Mouse (Mus musculus) cortical plate, adult 2 months (tissue): ENCODE results near the gene C2cd2l. TPM values are rescaled to one million over a fixed set of nuclear protein-coding genes. Genes with fewer than 3 reads are reported as not detected.
"Not testable (repeated sequence)": the region's sequence is repeated elsewhere in the genome, so short reads cannot be mapped to it uniquely, and the experiment has no call there.

Source experiments
- H3K27ac ChIP-seq: fragments of 200-500 bp; 2 replicates; pipeline ENCODE4 v1.5.1; 2012; ENCODE audit warnings: low read length, control low read depth, inconsistent platforms; ENCODE audit not compliant: insufficient read depth
- H3K4me1 ChIP-seq: fragments of 200-500 bp; 2 replicates; pipeline ENCODE4 v1.6.1; 2011; ENCODE audit warnings: low read length; ENCODE audit not compliant: control insufficient read depth, insufficient read depth
- H3K4me3 ChIP-seq: fragments of 200-500 bp; 2 replicates; pipeline ENCODE4 v1.5.1; 2011; ENCODE audit warnings: mild to moderate bottlenecking, low read length, control low read depth; ENCODE audit not compliant: insufficient read depth
- CTCF ChIP-seq: fragments of 200-500 bp; IDR thresholded peaks from 2 replicates; pipeline ENCODE4 v1.5.1; 2011; ENCODE audit warnings: mild to moderate bottlenecking, control low read depth, low read length; ENCODE audit not compliant: insufficient read depth; ENCODE audit errors: extremely low read depth
- POLR2A ChIP-seq: fragments of 200-500 bp; IDR thresholded peaks from 2 replicates; pipeline ENCODE4 v1.6.1; 2011; ENCODE audit warnings: mild to moderate bottlenecking, low read length, control low read depth; ENCODE audit not compliant: insufficient read depth; ENCODE audit errors: extremely low read depth
- polyA plus RNA-seq: library from polyadenylated mRNA; depleted of rRNA; stranded (reverse); fragments of >200 nt; gene quantifications from 2 replicates; pipeline ENCODE4 v1.2.3, GENCODE M21; 2012

C2cd2l gene
- polyA plus RNA-seq, 1 experiment = 213 TPM

- TF ChIP-seq CTCF (no peak), POLR2A (no peak)
- no peaks in the 10 kb centered on the region; the same call in 1 of the 2 replicates for H3K4me1 ChIP-seq
- H3K27ac ChIP-seq = no peak overlapping the region
- H3K4me3 ChIP-seq = no peak overlapping the region
Measured at GRCm38 (mm10) chr9:44347166-44347565, 27.1 kb upstream of the C2cd2l start.

DNA sequence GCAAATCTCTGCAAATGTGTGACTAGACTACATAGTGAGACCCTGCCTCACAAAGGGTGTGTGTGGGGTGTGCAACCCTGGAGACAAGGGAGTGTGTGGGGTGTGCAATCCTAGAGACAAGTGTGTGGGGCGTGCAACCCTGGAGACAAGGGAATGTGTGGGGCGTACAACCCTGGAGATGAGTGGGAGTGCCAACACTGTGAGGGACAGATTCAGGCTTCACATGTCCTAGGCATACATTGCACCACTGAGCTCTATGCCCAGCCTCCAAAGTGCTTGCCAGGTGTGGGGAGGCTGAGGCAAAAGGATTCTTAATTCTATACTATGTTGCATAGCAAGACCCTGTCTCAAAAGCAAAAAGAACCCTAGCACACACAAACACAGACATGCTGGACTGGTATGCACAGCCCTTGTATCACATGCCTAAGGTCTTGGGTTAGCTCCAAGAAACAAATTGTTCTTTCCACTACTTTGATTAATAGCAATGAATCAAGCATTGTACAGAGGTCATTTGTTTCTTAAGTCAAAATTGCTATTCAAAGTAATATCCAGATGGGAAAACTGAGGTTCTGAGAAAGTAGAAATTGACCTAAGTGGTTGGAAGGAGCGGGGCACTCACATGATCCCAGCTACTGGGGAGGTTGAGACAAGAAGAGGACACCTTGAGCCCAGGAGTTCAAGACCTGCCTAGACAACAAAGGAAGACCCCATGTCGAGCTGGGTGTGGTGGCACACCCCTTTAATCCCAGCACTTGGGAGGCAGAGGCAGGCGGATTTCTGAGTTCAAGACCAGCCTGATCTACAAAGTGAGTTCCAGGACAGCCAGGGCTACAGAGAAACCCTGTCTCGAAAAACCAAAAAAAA lies 25.7 kb upstream of the C2cd2l start:
- TF ChIP-seq CTCF = no peak
- TF ChIP-seq POLR2A = no peak
- no peak overlapping the region for H3K4me3 ChIP-seq
- no peaks in the 10 kb centered on the region for H3K4me1 ChIP-seq
- H3K27ac ChIP-seq = no peak overlapping the region

DNA sequence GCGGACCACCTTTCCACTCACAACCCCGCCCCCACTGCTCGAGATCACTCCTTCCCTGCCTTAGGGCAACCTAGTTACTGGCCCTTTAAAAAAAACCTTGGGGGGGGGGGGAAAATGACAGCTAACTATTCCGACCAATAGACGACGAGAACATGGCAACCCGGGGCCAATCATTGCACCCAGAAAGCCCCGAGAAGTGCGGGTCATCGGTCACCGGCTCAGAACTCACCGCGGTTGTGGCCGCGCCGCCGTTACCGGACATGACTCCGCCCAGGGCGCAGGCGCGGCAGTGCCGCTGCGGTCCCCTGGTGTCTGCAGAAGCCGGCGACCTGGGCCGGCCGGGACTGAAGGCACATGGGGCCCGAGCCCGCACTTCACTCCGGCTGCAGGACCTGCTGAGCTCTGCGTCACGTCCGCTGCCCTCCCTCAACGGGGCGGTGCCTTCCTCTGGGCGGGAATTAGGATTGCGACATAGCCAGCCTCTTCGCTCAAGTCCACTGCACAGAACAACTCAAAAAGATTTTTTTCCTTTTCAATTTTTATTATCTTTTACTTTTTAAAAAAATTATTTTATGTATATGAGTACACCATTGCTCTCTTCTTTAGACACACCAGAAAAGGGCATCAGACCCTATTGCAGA lies 23.8 kb upstream of the C2cd2l start, which contains the start of gene Hmbs:
Hmbs (minus strand) TSS at position 448 of the 641 bp plus-strand sequence.
- peak; percentile 45; the same call in 1 of the 2 replicates for TF ChIP-seq POLR2A
- TF ChIP-seq CTCF = no peak

GRCm38 (mm10) chr9:44343290-44343689 lies 23.2 kb upstream of the C2cd2l start:
- H3K4me3 ChIP-seq = peak overlapping the region; percentile 53
- H3K27ac ChIP-seq = no peak overlapping the region
- TF ChIP-seq CTCF (no peak), POLR2A (no peak)
- H3K4me1 ChIP-seq = no peaks in the 10 kb centered on the region

More for the DNA sequence above, 23.8 kb upstream of the C2cd2l start, which contains the start of gene Hmbs:
- H3K4me1 ChIP-seq = no peaks in the 10 kb centered on the region
- H3K4me3 ChIP-seq = peak within 1 kb of the TSS; percentile 53
- peak within 1 kb of the TSS; percentile 98 for H3K27ac ChIP-seq

DNA sequence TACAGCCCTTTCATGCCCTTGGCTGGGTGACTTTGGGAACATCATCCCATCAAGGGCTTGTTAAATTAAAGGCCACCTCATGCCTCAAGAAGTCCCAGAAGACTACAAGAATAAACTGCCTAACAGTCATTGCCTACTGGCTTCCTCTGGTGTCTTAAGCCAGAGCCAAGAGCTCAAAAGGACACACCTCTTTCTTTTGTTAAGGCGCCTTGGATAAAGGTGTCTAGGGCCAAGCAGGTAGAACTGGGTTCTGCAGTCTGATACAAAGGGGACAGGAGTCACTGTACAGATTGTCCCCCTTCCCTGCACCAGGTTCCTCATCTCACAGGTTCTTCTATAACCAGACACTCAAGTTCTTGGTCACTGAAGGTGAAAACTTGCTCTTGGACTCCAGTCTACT lies 22.5 kb upstream of the C2cd2l start:
- TF ChIP-seq POLR2A (no peak), CTCF (no peak)
- Histone ChIP-seq H3K27ac (no peak overlapping the region), H3K4me1 (no peaks in the 10 kb centered on the region), H3K4me3 (no peak overlapping the region)

DNA sequence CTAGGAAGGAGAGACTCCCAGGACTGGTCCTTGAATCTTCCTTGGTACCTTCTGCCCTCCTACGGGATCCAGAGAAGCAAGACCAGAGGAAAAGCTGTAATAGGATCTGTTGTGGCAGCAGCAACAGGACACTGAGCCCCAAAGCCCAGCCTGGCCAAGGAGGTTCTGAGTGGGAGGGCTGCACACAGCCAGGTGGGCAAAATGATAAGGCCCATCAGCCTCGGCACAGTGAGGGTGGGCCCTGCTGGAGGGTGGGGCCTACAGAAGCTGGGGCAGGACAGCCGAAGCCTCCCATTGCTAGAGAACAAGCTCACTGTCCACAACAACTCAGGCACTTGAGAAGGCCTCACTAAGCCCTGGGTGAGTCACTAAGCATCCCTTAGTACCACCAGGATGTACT lies 22.1 kb upstream of the C2cd2l start:
- no peak for TF ChIP-seq CTCF
- TF ChIP-seq POLR2A = no peak
- Histone ChIP-seq H3K4me1 (no peaks in the 10 kb centered on the region), H3K4me3 (no peak overlapping the region), H3K27ac (no peak overlapping the region)

DNA sequence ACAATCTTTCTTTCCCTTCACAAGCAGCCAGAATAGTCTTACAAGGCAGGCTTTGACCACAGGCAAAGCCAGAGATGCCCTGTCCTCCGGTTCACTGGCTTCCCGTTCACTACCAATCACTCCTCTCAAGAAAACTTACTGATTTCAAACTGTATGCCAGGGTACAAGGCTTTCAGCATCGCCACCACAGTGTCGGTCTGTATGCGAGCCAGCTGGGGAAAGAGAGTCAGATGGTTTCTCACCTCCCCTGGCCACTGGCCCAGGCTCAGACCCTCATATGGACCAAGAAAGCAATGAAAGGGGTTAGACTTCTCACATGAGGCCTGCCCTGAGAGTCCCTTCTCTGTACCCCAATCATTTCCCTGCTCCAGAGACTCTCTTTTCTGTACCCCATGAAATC lies 21.4 kb upstream of the C2cd2l start:
- Histone ChIP-seq H3K4me1 (no peaks in the 10 kb centered on the region), H3K27ac (no peak overlapping the region), H3K4me3 (no peak overlapping the region)
- TF ChIP-seq POLR2A = no peak
- TF ChIP-seq CTCF = no peak

DNA sequence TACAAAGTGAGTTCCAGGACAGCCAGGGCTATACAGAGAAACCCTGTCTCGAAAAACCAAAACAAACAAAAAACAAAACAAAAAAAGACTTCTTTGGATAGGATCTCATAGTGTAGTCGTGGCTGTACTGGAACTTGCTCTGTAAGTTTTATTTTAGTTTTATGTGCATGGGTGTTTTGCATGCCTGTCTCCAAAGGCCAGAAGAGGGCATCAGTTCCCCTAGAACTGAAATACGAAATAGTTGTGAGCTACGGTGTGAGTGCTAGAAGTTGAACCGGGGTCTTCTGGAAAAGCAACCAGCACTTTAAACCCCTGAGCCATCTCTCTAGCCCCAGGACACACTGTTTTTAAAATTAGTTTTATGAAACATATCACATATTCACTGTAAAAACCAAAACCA lies 18.5 kb upstream of the C2cd2l start:
- no peak overlapping the region for H3K27ac ChIP-seq
- H3K4me3 ChIP-seq = no peak overlapping the region
- TF ChIP-seq CTCF (no peak), POLR2A (no peak)
- H3K4me1 ChIP-seq = no peaks in the 10 kb centered on the region

GRCm38 (mm10) chr9:44337436-44338169 lies 17.5 kb upstream of the C2cd2l start:
- Histone ChIP-seq H3K27ac (no peak overlapping the region), H3K4me1 (no peaks in the 10 kb centered on the region), H3K4me3 (no peak overlapping the region)
- TF ChIP-seq POLR2A (no peak), CTCF (no peak)

GRCm38 (mm10) chr9:44336964-44337363 lies 16.9 kb upstream of the C2cd2l start:
- TF ChIP-seq POLR2A (no peak), CTCF (no peak)
- H3K4me3 ChIP-seq = no peak overlapping the region

GRCm38 (mm10) chr9:44336513-44336912 lies 16.4 kb upstream of the C2cd2l start:
- peak overlapping the region; percentile 92; the same call in 1 of the 2 replicates for H3K4me3 ChIP-seq
- H3K27ac ChIP-seq, H3K4me1 ChIP-seq: not testable (repeated sequence)

More at GRCm38 (mm10) chr9:44336964-44337363, 16.9 kb upstream of the C2cd2l start:
- H3K27ac ChIP-seq = no peak overlapping the region
- H3K4me1 ChIP-seq = no peaks in the 10 kb centered on the region
